Mouse (Mus musculus): ENCODE results near the gene Lamc3. TPM values are rescaled to one million over a fixed set of nuclear protein-coding genes. Genes with fewer than 3 reads are reported as not detected.

The Lamc3 gene
- total RNA-seq, 2 experiments from 2014 or later, result not detected

GRCm38 (mm10) chr2:31925936-31926335, 38.8 kb downstream of the Lamc3 start:
- ATAC-seq (replicated peaks; ENCODE audit: poor library complexity), result no peak

- ATAC-seq (replicated peaks; ENCODE audit: poor library complexity), result peak; percentile 42; the same call in 1 of the 2 replicates
Measured at GRCm38 (mm10) chr2:31929664-31930063, 42.6 kb downstream of the Lamc3 start.

GRCm38 (mm10) chr2:31934551-31934950, 47.5 kb downstream of the Lamc3 start:
- ATAC-seq (replicated peaks; ENCODE audit: poor library complexity), result no peak

GRCm38 (mm10) chr2:31935054-31935453, 48.0 kb downstream of the Lamc3 start:
- ATAC-seq (replicated peaks; ENCODE audit: poor library complexity), result no peak

- ATAC-seq (replicated peaks; ENCODE audit: poor library complexity), result no peak
Measured at GRCm38 (mm10) chr2:31938298-31938697, 51.2 kb downstream of the Lamc3 start.

GRCm38 (mm10) chr2:31943011-31943410, 55.9 kb downstream of the Lamc3 start:
- ATAC-seq (replicated peaks; ENCODE audit: poor library complexity), result no peak

- no peak for ATAC-seq (replicated peaks; ENCODE audit: poor library complexity)
Measured at GRCm38 (mm10) chr2:31945580-31945979, 58.5 kb downstream of the Lamc3 start.

GRCm38 (mm10) chr2:31948392-31948791, 61.3 kb downstream of the Lamc3 start:
- no peak for ATAC-seq (replicated peaks; ENCODE audit: poor library complexity)

GRCm38 (mm10) chr2:31948801-31949200, 61.7 kb downstream of the Lamc3 start:
- ATAC-seq (replicated peaks; ENCODE audit: poor library complexity), result no peak

- ATAC-seq (replicated peaks; ENCODE audit: poor library complexity), result peak; percentile 81
Measured at GRCm38 (mm10) chr2:31950058-31950871, 63.2 kb downstream of the Lamc3 start, which contains the start of gene Aif1l. Gene Aif1l (plus strand): TSS chr2:31950139.

- ATAC-seq (replicated peaks; ENCODE audit: poor library complexity), result no peak
Measured at GRCm38 (mm10) chr2:31950966-31951365, 63.9 kb downstream of the Lamc3 start.

- no peak for ATAC-seq (replicated peaks; ENCODE audit: poor library complexity)
Measured at GRCm38 (mm10) chr2:31952236-31952635, 65.1 kb downstream of the Lamc3 start.

GRCm38 (mm10) chr2:31952725-31953124, 65.6 kb downstream of the Lamc3 start:
- no peak for ATAC-seq (replicated peaks; ENCODE audit: poor library complexity)

GRCm38 (mm10) chr2:31953687-31954086, 66.6 kb downstream of the Lamc3 start:
- no peak for ATAC-seq (replicated peaks; ENCODE audit: poor library complexity)

- no peak for ATAC-seq (replicated peaks; ENCODE audit: poor library complexity)
Measured at GRCm38 (mm10) chr2:31954779-31955181, 67.7 kb downstream of the Lamc3 start.

- no peak for ATAC-seq (replicated peaks; ENCODE audit: poor library complexity)
Measured at GRCm38 (mm10) chr2:31955686-31956085, 68.6 kb downstream of the Lamc3 start.

GRCm38 (mm10) chr2:31957211-31957610, 70.1 kb downstream of the Lamc3 start:
- ATAC-seq (replicated peaks; ENCODE audit: poor library complexity), result no peak

- no peak for ATAC-seq (replicated peaks; ENCODE audit: poor library complexity)
Measured at GRCm38 (mm10) chr2:31960986-31961385, 73.9 kb downstream of the Lamc3 start.

- ATAC-seq (replicated peaks; ENCODE audit: poor library complexity), result no peak
Measured at GRCm38 (mm10) chr2:31961791-31962222, 74.7 kb downstream of the Lamc3 start.

- ATAC-seq (replicated peaks; ENCODE audit: poor library complexity), result 0 out of 2 replicates have a peak, but pooled peaks have one; percentile 37
Measured at GRCm38 (mm10) chr2:31962501-31963224, 75.6 kb downstream of the Lamc3 start.

- no peak for ATAC-seq (replicated peaks; ENCODE audit: poor library complexity)
Measured at GRCm38 (mm10) chr2:31963491-31963890, 76.4 kb downstream of the Lamc3 start.

GRCm38 (mm10) chr2:31964191-31964590, 77.1 kb downstream of the Lamc3 start:
- ATAC-seq (replicated peaks; ENCODE audit: poor library complexity), result no peak
